Mouse (Mus musculus) T-helper 1 cell (primary cell): ENCODE data around the gene Pkhd1.
"Not testable (repeated sequence)": the region's sequence is repeated elsewhere in the genome, so short reads cannot be mapped to it uniquely, and the experiment has no call there.

Experiments
- in situ Hi-C: fragments of 300-600 bp; cut with MboI, MseI; formaldehyde crosslinking; loops from one replicate; pipeline ENCODE4 v1.15.1; 2025; ENCODE audit warnings: high pct_unique_total_duplicates

Pkhd1 gene

DNA sequence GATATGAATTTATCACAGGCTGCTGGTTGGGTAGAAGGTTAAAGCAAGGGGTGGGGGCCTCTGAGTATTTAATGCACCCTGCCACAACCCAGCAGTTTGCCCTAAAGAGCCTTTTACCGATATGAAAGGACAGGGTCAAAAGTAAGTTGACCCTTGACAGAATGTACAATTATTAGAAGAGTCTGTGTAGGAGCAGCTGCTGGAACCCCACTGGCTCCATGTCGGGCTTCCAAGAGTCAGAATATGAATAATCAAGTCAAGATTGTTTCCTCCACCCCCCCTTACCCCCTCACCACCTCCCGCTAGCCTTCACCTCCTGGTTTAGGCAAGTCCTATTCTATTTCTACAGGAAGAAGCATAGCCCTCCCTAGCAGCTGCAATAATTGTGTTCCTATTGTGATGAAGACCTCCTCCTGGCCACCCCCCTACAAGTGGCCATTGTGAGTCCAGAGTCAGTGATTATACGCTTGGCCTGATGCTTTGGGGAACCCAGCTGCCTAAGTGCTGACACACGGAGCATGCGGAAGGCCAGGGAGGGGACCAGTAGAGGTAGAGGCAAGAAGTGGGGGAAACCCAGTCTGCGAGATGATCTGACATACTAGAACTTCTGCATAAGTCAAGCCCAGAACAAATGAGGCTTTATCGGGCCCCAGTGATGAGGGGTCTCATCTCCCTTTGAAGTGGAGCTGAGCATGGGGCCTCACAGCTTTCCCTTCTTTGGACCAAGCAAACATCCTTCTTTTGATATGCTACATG lies 315.5 kb downstream of the Pkhd1 start:
- in situ Hi-C loops = no loop called here

DNA sequence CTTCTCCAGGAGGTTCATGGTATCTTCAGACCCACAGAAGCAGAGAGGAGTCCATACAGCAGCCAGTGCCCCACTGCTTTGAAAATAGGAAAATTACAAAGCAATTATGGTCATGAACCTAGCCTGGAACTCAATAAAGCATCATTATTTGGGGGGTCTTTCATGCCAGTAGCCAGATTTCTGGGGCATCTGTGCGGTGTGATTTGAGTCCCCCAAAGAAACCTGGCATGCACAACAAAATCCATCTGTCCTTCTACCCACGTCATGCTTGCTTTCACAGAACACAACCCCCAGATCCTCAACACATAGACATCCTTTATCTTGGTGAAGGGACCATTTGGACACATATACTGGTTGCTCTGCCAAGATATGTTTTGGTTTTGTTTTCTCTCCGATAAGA lies 316.2 kb downstream of the Pkhd1 start:
- in situ Hi-C loops = no loop called here

DNA sequence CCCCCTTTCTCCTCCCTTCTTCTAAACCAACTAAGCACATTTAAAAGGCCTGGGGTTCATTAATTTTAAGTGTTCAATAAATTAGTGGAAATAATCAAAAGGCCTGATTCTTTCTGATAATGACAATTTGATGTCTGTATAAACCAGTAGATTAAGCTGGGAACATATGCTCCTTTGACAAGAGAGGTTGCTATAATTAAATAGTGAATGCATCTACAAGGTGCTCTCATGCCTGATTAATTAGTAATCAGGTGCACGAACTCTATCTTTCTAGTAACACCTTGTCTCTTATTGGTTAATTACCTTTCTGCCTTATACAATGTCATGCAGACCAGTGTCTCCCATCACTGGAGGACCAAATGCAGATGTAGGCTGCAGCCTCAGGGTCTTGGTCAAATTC lies 329.2 kb downstream of the Pkhd1 start:
- in situ Hi-C loops = no loop called here

DNA sequence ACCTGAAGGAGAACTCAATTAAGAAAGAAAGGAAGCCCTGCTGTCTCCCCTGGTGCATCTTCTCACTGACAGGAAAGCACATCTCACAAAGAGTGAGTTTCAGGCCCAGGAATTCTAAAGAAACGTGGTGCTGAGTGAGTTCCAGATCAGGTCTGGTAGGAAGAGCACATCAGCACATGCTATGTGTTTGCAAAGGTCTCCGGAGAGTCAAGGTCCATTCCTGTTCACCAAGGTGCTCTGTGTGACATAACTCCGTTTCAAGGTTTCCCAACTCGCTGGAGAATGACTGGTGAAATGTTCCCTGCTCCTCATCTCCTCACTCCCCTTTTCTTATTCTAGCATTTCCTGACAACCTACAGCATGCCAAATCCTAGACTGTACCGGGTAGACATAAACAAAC lies 357.5 kb downstream of the Pkhd1 start:
- in situ Hi-C loops = no loop called here

DNA sequence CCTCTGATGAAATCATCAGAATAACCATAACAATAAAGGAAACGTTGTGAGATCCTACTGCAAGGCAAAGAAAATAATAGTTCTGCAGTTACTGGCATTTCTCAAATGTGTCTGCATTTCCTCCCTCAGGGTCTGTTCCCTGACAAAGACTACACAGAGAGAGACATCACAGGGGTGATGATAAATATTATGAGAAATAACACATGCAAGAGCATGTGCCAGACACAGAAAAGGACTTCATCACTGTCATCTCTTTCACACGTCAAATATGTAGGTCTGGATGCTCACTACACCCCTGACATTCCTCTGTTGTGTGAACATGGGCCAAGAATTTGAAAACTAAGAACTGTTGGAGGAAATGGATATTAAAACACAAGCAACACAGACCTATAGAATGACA lies 369.7 kb downstream of the Pkhd1 start:
- in situ Hi-C loops = no loop called here

DNA sequence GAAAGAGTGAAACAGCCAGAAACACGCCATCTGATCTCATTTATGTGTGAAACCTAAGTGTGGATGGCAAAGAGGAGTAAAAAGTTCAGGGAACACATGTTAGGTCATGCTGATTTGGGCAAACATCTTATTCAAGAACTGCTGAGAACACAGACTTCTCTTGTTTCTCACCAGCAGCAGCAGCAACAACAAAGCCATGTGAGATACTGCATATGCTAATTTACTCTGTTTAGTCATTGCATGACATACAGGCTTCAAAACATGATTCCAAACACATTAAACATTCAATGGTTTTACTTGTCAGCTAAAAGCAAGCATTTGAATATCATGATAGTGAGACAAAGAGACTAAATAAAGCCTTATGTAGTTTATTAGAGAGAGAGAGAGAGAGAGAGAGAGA lies 401.2 kb downstream of the Pkhd1 start:
- in situ Hi-C loops = no loop called here

DNA sequence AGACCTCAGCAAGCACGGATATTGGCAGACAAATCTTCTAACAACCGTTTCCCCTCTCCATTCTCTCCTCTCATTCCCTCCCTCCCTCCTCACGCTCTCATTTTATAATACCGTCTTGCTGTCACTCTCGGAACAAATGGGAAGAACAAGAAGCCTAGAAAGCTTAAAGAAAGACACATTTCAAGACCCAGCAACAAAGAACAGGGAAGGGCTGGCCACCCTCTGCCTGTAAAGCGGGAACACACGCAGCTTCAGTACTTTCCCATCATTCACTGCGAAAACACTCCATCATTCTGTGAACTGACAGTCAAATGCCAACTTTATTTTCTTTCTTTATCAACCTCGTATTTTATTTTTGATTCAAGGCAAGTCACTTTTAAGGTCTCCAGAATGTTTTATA lies 427.4 kb downstream of the Pkhd1 start:
- in situ Hi-C loops = no loop called here

DNA sequence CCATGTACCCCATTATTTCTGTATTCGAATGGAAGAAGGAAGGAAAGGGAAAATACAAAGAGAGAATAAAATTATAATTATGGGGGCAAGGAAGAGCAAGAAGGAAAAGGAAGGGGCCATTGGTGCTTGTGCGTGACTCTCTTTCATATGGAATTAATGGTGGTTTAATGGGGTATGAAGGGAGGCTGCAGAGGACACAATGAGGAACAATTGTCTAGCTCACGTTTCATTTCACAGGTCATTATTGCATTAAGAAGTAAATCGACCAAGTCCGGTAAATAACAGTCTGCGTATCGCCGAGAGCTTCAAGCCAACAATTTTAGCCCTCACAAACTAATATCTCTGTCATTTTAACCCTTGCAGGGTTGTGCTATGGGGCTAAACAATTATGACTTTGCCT lies 437.7 kb downstream of the Pkhd1 start:
- in situ Hi-C loops = no loop called here

DNA sequence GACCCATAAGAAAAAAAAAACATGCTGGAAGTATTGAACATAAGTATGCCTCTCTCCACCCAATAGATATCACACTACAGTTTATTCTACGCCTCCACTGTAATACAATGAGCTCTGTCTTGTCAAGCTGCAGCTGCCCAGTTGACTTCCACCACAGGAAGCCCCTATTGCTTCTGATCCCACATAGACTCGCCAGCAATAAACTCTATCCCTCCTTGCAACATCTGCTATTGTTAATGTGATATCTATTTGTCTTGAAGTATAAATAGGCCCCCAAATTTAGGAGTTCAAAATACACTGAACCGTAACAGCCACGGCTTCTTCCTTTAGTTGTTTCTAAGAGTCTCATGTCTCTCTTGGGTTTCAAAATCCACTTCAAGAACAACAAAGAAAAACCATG lies 446.7 kb downstream of the Pkhd1 start:
- in situ Hi-C loops = no loop called here

DNA sequence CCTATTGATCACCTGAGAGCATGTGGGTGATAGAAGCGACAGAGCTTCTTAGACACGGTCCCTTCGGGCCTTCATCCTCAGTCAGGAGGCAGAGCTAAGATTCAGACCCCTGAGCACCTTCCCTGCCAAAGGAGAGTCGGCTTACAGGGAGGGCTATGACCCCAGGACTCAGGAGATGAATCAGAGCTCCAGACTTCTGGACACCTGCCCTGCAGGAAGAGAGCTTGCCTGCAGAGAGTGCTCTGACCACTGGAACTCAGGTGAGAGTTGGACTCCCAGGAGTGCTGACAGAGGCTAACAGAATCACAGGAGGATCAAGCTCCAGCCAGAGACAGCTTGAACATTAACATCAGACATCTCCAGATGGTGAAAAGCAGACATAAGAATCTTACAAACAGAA lies 467.2 kb downstream of the Pkhd1 start:
- in situ Hi-C loops = not testable (repeated sequence)

DNA sequence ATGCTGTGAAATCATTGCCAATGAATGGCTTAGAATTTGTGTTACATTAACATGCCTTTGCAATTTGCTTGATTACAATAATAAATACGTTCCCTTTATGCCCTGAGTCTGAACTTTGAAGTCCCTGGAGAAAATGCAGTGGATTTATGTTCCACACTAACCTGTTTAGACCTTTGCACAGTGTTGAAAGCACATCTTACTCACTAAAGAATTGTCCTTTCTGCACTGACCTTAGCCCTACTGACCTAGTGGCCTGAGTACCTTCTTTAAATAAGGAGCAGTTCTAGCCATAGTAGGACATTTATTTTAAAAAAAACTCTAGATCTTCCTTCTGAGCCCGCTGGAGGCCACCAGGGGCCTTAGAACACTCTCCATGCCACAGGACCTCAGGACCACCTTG lies 467.8 kb downstream of the Pkhd1 start:
- in situ Hi-C loops = no loop called here

DNA sequence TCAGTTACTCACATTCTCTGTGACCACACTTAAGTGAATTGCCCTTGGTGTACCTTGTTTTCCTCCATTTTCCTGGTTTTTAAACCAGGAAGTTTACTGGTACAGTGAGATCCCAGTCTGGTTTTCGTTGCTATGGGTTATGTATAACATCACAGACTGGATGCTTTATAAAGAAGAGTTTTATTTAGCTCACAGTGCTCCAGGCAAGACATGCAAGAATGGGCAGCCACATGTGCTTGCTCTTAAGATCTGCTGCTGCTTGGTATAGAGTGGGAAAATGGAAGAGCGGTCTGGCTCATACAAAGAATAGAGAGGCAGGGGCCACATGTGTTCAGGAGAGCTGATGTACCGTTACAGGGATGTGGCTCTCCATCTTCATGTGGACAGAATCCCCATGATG lies 481.7 kb downstream of the Pkhd1 start:
- in situ Hi-C loops = no loop called here

DNA sequence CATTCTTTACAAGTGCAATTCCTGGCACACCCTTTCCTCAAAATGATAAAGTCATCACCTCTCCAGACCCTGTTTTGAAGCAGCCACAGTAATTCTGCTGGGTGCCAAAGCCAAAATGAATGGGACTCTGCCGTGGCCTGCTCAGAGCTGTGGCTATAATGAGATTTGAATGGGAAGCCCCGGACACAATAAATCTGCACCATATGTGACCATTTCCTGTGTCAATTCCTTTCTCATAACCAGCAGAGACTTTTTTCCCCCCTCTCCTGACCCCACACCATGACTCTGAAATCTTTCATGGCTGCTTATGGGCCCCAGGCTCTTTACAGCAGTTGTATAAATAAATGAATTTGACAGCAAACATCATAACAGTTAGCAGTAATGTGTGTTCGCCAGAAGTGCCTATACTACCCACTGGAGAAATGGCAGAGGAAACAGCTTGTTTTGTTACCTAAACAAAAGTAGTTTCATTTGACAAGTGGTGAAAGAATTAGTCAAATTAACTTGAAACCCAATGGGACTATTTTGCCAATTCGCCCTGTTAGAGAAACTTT lies 482.7 kb downstream of the Pkhd1 start:
- in situ Hi-C loops = no loop called here

DNA sequence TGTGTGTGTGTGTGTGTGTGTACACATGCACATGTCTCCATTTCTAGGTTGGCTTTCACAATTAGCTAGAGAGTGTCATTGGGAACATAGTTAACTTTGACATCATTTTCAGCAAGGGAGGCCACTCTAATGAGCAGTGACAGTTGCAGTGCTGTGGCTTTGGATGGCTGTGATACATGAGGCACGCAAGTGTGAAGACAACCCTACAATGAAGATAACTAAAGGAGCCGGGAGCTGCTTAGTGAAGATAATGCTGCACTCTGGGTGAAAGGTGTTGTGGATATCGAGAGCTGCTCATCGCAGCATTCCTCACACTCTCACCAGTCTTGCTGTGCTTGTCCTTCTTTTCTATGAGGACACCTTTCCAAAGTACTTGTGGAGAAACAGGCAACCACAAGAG lies 484.2 kb downstream of the Pkhd1 start:
- in situ Hi-C loops = no loop called here

DNA sequence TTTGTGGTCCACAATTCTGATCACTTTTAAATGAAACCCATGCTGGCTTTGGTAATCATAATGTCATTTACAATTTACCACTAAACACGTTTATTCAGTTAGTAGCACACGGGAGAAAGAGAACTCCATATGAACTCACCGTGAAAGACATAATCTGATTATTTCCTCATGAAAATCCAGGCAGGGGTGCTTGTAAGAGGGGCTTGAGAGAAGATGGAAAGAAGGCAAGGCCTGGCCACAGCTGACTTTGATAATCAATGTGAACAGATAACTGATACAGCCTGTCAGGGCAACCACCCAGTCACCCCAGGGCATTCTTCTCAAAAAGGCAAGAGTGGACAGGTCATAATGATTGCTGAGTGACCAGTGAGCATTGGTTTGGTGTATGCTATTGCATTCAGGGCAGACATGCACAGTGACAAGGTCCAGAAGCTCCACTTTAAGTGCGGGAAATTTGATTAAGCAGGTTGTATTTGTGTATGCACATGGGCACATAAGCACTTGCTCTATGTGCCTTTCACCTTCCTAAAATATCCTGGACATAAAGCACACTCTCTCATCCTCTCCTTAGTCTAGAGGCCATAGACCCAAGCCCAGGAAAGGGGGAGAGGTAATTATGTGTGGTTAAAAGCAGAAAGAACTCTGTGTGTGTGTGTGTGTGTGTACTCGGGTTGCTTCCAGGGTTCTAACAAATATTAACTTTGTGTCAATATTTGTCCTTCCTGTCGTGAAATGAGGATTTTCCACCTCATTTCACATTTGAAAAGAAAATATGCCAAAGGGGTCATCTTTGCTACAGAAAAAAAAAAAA lies 485.9 kb downstream of the Pkhd1 start:
- in situ Hi-C loops = no loop called here

DNA sequence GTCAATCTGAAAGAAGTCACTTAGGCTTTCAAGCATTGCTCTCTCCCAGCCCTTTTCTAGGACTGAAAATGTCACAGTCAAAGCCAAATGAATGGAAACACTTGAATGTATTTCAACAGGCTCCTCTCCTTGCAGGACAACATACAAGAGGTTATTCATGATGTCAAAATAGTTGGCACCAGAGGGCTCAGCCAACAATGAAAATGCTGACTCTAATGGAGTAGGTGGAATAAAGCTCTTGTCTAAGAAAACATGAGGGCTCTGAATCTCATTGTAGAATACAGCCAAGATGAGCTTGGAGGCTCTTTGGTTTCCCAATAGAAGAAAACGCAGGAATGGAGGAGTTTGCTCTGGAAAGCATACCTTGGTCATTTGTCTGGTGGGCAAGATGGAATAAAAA lies 500.5 kb downstream of the Pkhd1 start:
- in situ Hi-C loops = no loop called here

DNA sequence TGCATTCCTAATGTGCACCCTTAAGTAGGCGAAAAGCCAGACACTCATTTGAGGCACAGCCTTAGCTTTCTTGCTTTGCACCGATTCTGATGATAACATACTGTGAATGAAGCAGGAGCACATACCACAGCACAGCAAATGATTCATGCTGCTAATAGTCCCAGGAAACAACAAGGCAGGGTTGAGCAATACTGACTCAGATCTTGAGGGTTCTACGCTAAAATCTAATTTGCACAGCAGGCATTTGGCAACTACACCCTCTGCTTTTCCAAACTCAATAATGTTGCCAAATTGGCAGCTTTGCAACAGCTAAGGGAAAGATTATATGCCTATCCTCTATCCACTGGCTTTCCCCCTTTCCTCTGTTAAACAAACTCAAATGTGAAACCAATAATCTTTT lies 548.1 kb downstream of the Pkhd1 start:
- in situ Hi-C loops = no loop called here

DNA sequence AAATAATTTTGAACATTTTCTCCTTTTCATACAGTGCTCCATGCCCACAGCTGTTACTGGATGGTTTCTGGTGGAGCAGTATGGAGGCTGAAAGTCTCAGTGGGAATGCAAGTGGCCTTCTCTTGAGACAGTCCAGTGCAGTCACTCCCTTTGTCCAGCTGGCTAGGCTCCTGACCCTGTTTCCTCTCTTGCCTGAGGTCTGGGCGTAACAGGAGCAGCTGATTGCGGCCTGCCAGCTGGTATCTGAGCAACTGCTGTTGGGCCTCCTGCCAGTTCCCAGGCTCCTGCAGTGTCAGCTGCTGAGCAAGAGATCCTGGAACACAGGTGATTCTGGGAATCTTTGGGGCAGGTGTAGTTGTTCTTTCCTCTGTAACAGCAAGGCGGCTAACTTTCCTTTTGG lies 559.6 kb downstream of the Pkhd1 start:
- in situ Hi-C loops = no loop called here

DNA sequence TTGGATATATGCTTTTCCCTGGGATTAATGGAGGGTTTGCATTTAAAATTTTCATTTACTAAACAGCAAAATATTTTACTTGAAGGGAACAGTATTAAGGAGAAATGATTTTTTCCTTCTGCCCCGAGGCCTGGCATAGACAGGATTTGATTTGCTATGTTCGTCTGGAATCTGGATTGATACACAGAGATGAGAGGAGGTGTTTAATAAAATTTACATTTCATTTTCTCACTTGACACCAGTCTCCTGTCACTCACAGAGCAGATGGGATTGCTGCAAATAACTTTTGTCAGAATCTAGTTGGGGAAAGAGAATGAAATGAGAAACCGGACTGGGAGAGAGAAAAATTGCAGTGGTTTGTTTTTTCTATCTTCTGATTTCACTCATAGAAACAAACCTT lies 578.5 kb downstream of the Pkhd1 start:
- in situ Hi-C loops = no loop called here

DNA sequence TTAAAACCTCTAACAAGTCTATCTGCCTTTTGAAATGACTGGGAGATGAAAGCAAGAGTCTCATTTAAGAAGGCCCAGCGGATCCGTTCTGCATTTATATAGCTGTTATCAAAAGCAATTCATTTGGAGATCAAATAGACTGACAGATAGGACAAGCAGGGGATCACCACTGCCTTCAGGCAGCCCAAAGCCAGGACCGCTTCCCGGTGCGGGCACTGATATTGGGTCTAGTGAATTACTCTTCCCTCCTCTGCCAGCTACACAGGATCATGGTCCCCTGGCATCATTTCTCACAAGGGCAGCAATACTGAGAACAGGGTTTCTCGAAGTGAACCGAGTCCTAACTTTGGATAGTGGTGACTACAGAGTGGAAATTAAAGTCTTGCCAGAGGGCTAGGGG lies 582.6 kb downstream of the Pkhd1 start:
- in situ Hi-C loops = no loop called here

DNA sequence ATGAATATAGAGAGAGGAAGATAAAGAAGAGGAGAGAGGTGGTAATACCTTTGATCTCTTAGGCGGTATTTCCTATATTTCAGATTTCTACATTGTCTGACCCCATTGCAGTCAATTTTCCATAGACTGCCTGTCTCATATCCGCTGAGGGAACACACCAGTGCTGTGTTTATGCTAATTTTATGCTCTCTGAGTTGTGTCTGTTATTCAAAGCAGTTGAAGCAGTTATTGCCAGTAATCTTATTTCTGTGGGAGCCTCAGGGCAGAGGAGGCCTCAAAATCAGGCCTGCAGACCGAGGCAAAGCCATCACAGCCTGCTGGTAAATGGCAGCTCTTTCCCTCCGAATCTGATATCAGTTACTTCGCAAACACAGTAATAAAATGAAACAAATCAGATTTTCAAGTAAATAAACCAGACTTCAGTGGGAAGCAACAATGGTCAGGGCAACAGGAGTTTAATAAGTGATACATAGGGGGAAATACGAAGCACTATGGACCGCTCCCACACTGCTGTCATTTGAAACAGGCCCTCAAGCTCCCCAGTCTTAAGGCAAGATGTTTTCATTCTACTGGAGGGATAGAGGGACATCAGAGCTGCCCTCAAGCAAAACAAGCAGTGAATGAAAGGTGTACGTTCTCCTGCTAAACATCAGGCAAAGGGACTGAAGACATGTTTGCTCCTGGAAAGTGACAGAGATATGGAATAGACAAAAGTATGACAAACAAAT lies 599.5 kb downstream of the Pkhd1 start:
- in situ Hi-C loops = no loop called here

DNA sequence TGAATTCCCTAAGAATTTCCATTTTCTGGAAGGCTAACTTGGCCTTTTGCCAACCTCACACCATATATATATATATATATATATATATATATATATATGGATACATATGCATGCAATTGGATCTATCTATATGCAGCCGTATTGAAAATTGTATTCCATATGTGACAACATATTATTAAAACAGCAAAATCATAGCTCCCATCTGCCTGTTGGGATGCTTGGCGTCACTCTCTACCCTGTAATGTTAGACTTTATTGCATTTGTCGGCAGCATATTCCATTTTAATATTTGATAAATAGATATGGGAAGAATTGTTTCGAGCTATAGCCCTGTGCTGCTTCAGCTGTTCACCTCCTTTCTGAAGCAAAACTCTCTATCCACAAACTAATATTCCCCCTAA lies 600.2 kb downstream of the Pkhd1 start:
- in situ Hi-C loops = no loop called here
